Mouse (Mus musculus): ENCODE measurements around the gene Olfr1274-ps. TPM values are rescaled to one million over a fixed set of nuclear protein-coding genes. Genes with fewer than 3 reads are reported as not detected.
"Not testable (repeated sequence)": the region's sequence is repeated elsewhere in the genome, so short reads cannot be mapped to it uniquely, and the experiment has no call there.

The Olfr1274-ps gene
- polyA plus RNA-seq, 1 experiment from 2014 or later: not detected

- H3K9ac ChIP-seq (ENCODE audit: low read length); H3K9me3 ChIP-seq (ENCODE audit: control insufficient read depth, low read length); H3K4me1 ChIP-seq (replicated peaks; ENCODE audit: control insufficient read depth, insufficient read depth); DNase-seq (ENCODE audit: low spot score); H3K4me3 ChIP-seq (ENCODE audit: low read depth, low read length); H3K36me3 ChIP-seq (ENCODE audit: control insufficient read depth, insufficient read depth, low read length); H3K27ac ChIP-seq (replicated peaks); H3K4me2 ChIP-seq (replicated peaks; ENCODE audit: low read depth); H3K27me3 ChIP-seq (ENCODE audit: control insufficient read depth, insufficient read depth, low read length): not testable (repeated sequence)
- ATAC-seq (ENCODE audit: low FRiP score, low TSS enrichment): 0 out of 2 replicates have a peak, but pooled peaks have one; percentile 42
- WGBS: no CpG with 5 or more reads among the region's 4 CpGs
Measured at GRCm38 (mm10) chr2:90429782-90430181, 31.3 kb downstream of the Olfr1274-ps start.

GRCm38 (mm10) chr2:90437453-90437852 is 39.0 kb downstream of the Olfr1274-ps start:
- H3K4me3 ChIP-seq (ENCODE audit: low read depth, low read length); H3K9me3 ChIP-seq (ENCODE audit: control insufficient read depth, low read length); H3K4me1 ChIP-seq (replicated peaks; ENCODE audit: control insufficient read depth, insufficient read depth); H3K36me3 ChIP-seq (ENCODE audit: control insufficient read depth, insufficient read depth, low read length); H3K27ac ChIP-seq (replicated peaks); ATAC-seq (ENCODE audit: low FRiP score, low TSS enrichment); H3K9ac ChIP-seq (ENCODE audit: low read length); DNase-seq (ENCODE audit: low spot score); H3K4me2 ChIP-seq (replicated peaks; ENCODE audit: low read depth); H3K27me3 ChIP-seq (ENCODE audit: control insufficient read depth, insufficient read depth, low read length): not testable (repeated sequence)
- WGBS: 100% methylated on average over 1 of the region's 5 CpGs

GRCm38 (mm10) chr2:90440169-90440568 is 41.7 kb downstream of the Olfr1274-ps start:
- not testable (repeated sequence) for ATAC-seq (ENCODE audit: low FRiP score, low TSS enrichment); H3K27me3 ChIP-seq (ENCODE audit: control insufficient read depth, insufficient read depth, low read length)

GRCm38 (mm10) chr2:90441811-90442210 is 43.3 kb downstream of the Olfr1274-ps start:
- not testable (repeated sequence) for H3K36me3 ChIP-seq (ENCODE audit: control insufficient read depth, insufficient read depth, low read length); H3K4me2 ChIP-seq (replicated peaks; ENCODE audit: low read depth); H3K4me3 ChIP-seq (ENCODE audit: low read depth, low read length); H3K27me3 ChIP-seq (ENCODE audit: control insufficient read depth, insufficient read depth, low read length); H3K4me1 ChIP-seq (replicated peaks; ENCODE audit: control insufficient read depth, insufficient read depth); H3K27ac ChIP-seq (replicated peaks); ATAC-seq (ENCODE audit: low FRiP score, low TSS enrichment); H3K9ac ChIP-seq (ENCODE audit: low read length); H3K9me3 ChIP-seq (ENCODE audit: control insufficient read depth, low read length)
- peak; percentile 11 for DNase-seq (ENCODE audit: low spot score)
- 78% methylated on average over 4 of the region's 4 CpGs for WGBS

More at GRCm38 (mm10) chr2:90440169-90440568, 41.7 kb downstream of the Olfr1274-ps start:
- not testable (repeated sequence) for H3K9me3 ChIP-seq (ENCODE audit: control insufficient read depth, low read length); DNase-seq (ENCODE audit: low spot score); H3K36me3 ChIP-seq (ENCODE audit: control insufficient read depth, insufficient read depth, low read length); H3K4me3 ChIP-seq (ENCODE audit: low read depth, low read length); H3K9ac ChIP-seq (ENCODE audit: low read length); H3K4me1 ChIP-seq (replicated peaks; ENCODE audit: control insufficient read depth, insufficient read depth); H3K4me2 ChIP-seq (replicated peaks; ENCODE audit: low read depth); H3K27ac ChIP-seq (replicated peaks)

- DNase-seq (ENCODE audit: low spot score): no peak
- Histone ChIP-seq H3K9ac (ENCODE audit: low read length) (no peak overlapping the region), H3K4me2 (replicated peaks; ENCODE audit: low read depth) (no peak overlapping the region), H3K4me1 (replicated peaks; ENCODE audit: control insufficient read depth, insufficient read depth) (no peaks in the 10 kb centered on the region), H3K9me3 (ENCODE audit: control insufficient read depth, low read length) (no peaks in the 10 kb centered on the region), H3K27ac (replicated peaks) (no peak overlapping the region), H3K36me3 (ENCODE audit: control insufficient read depth, insufficient read depth, low read length) (no peaks in the 10 kb centered on the region), H3K4me3 (ENCODE audit: low read depth, low read length) (no peak overlapping the region), H3K27me3 (ENCODE audit: control insufficient read depth, insufficient read depth, low read length) (no peaks in the 10 kb centered on the region)
- TF ChIP-seq CTCF (IDR thresholded peaks at IDR 0.05; ENCODE audit: low read depth) (no peak), EP300 (optimal IDR thresholded peaks at IDR 0.05) (no peak)
- 61% methylated on average over 5 of the region's 5 CpGs for WGBS
- ATAC-seq (ENCODE audit: low FRiP score, low TSS enrichment): no peak
Measured at GRCm38 (mm10) chr2:90443811-90444210, 45.3 kb downstream of the Olfr1274-ps start.

GRCm38 (mm10) chr2:90448967-90449740 is 50.7 kb downstream of the Olfr1274-ps start:
- no peak overlapping the region for H3K9ac ChIP-seq (ENCODE audit: low read length)
- no peak overlapping the region for H3K4me2 ChIP-seq (replicated peaks; ENCODE audit: low read depth)
- H3K36me3 ChIP-seq (ENCODE audit: control insufficient read depth, insufficient read depth, low read length): peaks cover 4% of the 10 kb centered on the region; the same call in 1 of the 2 replicates
- 84% methylated on average over 15 of the region's 15 CpGs for WGBS
- H3K4me3 ChIP-seq (ENCODE audit: low read depth, low read length): no peak overlapping the region
- H3K4me1 ChIP-seq (replicated peaks; ENCODE audit: control insufficient read depth, insufficient read depth): no peaks in the 10 kb centered on the region
- H3K27ac ChIP-seq (replicated peaks): no peak overlapping the region
- TF ChIP-seq EP300 (optimal IDR thresholded peaks at IDR 0.05) (no peak), CTCF (IDR thresholded peaks at IDR 0.05; ENCODE audit: low read depth) (no peak)
- peak; percentile 10 for DNase-seq (ENCODE audit: low spot score)
- no peaks in the 10 kb centered on the region for H3K9me3 ChIP-seq (ENCODE audit: control insufficient read depth, low read length)
- no peaks in the 10 kb centered on the region for H3K27me3 ChIP-seq (ENCODE audit: control insufficient read depth, insufficient read depth, low read length)
- no peak for ATAC-seq (ENCODE audit: low FRiP score, low TSS enrichment)

Data from stomach, postnatal 0 days (tissue).